Mouse (Mus musculus): Measurements from ENCODE around the gene Coro2b. TPM values are rescaled to one million over a fixed set of nuclear protein-coding genes. Genes with fewer than 3 reads are reported as not detected.

Gene Coro2b
- total RNA-seq, 2 experiments from 2014 or later: 17.9 to 20.3 TPM

DNA sequence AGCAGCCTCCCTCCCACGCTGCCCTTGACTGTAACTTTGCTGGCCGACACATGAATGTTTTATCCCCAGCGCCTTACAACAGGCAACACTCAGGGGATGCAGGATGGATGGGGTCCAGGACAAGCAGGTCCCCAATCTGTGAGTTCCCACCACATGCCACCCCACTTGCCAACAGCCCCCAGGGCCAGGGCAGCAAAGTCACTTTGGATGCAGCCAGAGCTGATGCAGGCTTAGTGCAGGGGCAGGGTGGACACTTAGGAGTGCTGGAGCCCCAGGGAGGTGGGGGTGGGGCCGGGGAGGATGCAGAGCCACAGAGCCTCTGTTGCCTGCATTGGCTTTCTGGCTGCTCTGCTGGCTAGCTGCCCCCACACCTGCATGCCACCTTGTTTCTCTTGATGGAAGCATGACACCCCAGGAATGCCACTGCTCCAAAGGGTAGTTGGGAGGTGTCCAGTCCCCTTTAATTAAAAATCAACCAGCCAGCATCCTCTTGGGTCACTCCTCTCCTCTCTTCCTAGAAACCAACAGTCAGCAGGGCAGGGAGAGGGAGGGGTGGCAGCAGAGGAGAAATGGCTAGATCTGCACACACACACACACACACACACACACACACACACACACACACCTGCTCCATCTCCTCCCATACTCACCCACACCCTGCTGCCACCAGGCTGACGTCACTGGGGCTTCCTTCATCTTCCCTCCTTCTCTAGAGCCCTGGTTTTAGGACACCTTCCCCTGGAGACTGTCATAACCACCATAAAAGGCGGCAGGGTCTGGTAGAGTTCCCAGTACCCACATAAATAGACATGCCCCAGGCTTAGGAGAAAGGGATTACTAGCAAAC is 19.5 kb downstream of the Coro2b start:
- no peak for DNase-seq
- intact Hi-C loops (cut with DNase I): no loop called here

DNA sequence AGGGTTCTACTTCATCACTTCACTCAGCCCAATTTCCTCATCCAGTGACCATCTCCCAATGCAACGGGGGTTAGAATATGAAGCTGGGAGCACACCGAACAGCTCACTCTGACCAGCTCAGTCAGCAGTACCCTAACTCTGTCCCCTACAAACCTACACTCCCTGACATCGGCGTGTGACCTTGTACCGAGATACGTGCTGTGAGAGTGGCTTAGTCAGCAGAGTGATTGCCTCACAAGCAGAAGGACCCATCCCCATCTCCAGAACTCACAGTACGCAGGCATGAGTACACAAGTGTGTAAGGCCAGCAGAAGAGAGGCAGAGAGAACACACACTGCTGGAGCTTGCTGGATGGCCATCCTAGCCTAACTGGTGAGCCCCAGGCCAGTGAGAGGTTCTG is 21.7 kb downstream of the Coro2b start:
- DNase-seq: no peak
- intact Hi-C loops (cut with DNase I): no loop called here

DNA sequence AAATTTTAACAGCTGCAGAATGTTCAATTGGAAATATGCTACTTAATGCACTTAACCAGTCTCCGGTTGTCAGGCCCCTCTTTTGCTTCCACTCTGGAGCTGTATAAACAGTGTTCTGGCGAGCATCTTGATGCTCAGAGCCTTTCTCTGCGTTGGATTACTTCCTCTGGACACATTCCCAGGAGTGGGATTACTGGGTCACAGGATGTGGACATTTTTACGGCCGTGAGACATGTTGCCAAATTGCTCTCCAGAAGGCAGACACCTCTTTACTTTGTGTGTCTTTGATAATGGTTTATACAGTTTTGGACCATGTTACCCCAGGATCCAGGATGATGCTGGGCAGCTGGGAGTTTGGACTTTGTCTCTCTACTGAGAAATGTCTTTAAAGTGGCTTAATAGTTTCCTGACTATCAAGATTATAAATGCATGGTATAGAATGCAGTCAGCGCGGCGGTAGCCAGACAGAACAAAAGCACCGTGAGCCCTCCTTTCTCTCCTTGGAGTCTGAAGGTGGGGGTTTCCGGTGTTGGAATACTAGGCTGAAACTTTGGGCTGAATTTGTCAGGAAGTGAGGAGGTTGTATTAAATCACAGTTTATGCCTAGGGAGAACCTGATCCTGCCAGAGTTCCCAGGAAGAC is 23.2 kb downstream of the Coro2b start:
- DNase-seq: peak; percentile 53 to 55
- intact Hi-C loops (cut with DNase I): loop anchor here (2.0 kb wide), 1 partner anchor 43 kb away; no protein-coding TSS in a partner anchor

GRCm38 (mm10) chr9:62510530-62510936 is 26.3 kb downstream of the Coro2b start:
- intact Hi-C loops (cut with DNase I): no loop called here
- no peak for DNase-seq

DNA sequence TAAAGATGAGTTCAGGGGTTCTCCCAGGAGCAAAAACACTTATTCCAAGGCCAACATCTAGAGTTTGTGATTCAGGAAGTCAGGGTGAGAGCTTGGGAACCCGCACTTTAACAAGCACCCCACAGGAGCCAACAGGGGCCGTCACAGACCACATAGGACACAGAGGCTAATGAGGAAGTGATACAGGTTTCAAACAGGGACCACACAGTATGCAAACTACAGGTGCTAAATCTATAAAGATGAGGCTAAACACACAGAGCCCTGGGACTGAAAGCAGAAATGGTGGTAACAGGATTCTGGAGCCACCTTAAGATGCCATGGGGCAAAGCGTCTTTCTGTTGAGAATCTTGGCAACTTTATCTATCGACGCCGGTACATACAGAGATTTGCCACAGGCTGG is 27.2 kb downstream of the Coro2b start:
- intact Hi-C loops (cut with DNase I): no loop called here
- DNase-seq: no peak

GRCm38 (mm10) chr9:62508740-62509524 is 27.9 kb downstream of the Coro2b start:
- intact Hi-C loops (cut with DNase I): no loop called here
- DNase-seq: no peak

- DNase-seq: no peak
- intact Hi-C loops (cut with DNase I): no loop called here
Observed at GRCm38 (mm10) chr9:62506467-62507067, 30.3 kb downstream of the Coro2b start.

DNA sequence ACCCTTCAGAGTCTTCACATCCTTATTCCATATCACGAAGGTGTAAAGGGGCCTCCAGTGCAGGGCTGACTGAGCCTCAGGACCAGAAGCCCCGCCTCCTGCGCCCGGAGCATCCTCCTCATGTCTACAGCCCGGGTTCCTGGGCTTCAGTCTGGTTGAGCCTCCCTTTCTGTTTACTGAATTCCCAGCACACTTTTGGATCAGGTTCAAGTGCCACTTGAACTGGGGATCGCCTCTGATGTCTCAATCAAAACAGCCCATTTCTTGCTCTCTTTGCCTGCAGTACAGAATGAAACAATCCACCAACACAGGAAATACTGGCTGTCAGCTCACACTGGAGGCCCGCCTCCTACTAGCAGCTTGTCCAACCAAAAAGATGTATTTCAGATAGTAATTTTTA is 32.7 kb downstream of the Coro2b start:
- intact Hi-C loops (cut with DNase I): no loop called here

DNA sequence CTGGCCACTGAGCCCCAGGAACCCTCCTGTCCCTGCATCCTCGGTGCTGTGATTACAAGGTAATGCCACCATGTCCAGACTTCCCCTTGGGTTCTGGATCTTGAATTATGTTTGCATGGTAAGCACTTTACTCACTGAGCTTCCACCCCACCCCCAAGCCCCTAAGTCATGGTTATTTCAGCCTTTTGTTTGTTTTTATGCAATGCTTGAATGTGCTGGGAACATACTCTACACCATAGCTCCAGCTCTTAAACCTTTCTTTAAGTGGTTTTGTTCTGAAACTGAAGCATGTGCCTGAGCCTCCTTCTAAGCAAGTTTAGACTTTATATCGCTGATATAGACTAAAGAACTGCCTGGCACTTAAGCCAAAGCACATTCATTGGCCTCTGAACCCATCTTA is 34.5 kb downstream of the Coro2b start:
- intact Hi-C loops (cut with DNase I): no loop called here
- DNase-seq: no peak

More for the DNA sequence above, 32.7 kb downstream of the Coro2b start:
- DNase-seq: no peak

GRCm38 (mm10) chr9:62501566-62501965 is 35.3 kb downstream of the Coro2b start:
- peak; percentile 69 to 75 for DNase-seq
- intact Hi-C loops (cut with DNase I): no loop called here

GRCm38 (mm10) chr9:62500007-62500406 is 36.8 kb downstream of the Coro2b start:
- DNase-seq: no peak
- intact Hi-C loops (cut with DNase I): no loop called here

DNA sequence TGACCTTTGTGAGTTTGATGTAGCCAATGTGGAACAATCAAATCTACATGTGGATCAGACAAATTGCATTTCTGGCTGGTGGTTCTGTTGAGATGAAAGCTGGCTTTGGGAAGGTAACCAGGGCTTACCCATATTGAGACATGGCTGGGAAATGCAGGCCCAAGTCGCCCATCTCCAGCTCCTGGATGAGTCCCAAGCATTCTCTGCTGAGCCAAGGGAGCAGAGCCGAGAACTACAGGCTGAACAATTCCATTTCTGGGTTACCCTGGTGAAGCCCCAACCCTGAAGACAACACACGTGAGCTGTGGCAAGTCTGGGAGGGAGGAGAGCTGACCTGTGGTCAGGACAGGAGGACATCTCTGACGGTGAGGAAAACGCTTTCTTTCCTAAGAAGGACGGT is 37.9 kb downstream of the Coro2b start:
- DNase-seq: no peak
- intact Hi-C loops (cut with DNase I): no loop called here

DNA sequence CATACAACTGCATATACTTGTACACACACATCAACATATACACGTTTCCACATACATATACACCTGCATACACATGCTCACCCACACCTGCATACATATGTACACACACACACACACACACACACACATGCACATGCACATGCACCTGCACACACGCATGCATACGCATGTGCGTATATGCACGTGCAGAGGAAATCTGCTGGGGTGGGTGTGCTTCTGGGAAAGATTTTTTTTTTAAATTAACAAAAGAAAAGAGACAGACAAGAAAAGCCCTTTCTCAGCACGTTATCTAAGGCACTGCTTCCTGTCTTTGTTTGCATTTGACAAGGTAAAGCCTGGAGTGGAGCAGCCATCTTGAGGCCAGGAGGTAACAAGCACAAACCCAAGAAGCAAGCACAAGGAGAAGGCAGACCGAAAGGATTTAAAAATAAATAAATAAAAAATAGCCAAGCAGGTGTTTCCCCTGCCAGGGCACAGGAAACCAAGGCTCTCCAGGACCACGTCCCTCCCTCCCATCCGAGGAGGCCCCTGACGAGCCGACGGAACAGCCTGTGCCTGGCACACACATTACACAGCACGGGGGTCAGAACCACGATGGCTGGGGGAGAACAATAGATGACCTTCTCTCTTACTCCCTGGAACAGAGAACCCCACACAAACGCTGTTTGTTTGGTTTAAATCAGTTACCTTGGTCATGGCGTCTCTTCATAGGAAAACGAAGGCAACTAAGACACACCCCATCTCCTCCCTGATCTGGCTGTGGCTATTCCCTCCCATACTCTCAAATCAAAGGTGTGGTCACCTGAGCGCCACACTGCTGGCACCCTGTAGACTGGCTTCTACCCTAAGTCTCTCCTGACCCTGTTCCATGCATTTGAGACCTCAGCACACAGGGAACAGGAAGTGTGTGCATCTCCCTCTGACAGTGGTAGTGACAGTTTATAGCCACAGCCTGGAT is 39.4 kb downstream of the Coro2b start:
- intact Hi-C loops (cut with DNase I): no loop called here
- peak in 1 of 2 experiments; percentile 14 for DNase-seq

- intact Hi-C loops (cut with DNase I): no loop called here
Observed at GRCm38 (mm10) chr9:62492306-62492990, 44.4 kb downstream of the Coro2b start.

GRCm38 (mm10) chr9:62491611-62492010 is 45.2 kb downstream of the Coro2b start:
- intact Hi-C loops (cut with DNase I): no loop called here
- DNase-seq: no peak

More at GRCm38 (mm10) chr9:62492306-62492990, 44.4 kb downstream of the Coro2b start:
- DNase-seq: no peak

DNA sequence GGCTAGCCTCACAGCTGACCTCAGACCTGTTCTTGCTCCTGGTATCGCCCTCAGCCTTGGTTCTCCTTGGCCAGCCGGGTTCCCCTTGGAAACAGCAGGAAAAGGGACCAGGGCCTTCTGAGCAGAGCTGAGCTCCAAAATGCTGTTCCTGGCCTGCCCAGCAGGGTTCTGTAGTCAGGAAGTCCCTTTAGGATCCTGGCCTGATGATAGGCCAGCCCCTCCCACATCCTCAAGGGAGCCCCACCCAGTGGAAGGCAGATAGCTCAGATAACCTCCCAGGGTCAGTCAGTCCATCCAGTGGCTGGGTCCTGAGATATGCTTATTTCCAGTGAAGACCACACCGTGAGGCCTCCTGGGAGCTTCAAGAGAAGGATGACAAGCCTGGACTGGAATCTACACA is 45.7 kb downstream of the Coro2b start:
- peak; percentile 32 to 62 for DNase-seq
- intact Hi-C loops (cut with DNase I): no loop called here

GRCm38 (mm10) chr9:62484107-62484506 is 52.7 kb downstream of the Coro2b start:
- DNase-seq: no peak
- intact Hi-C loops (cut with DNase I): no loop called here

GRCm38 (mm10) chr9:62482788-62483187 is 54.1 kb downstream of the Coro2b start:
- intact Hi-C loops (cut with DNase I): no loop called here
- no peak for DNase-seq

All from heart, postnatal 10 days (tissue).